Mouse (Mus musculus) 3T3-L1 (cell line): Measurements from ENCODE around the gene 5330417C22Rik.
"Not testable (repeated sequence)": the region's sequence is repeated elsewhere in the genome, so short reads cannot be mapped to it uniquely, and the experiment has no call there.

Experiments
- DNase-seq: peaks from one replicate; pipeline ENCODE4 v3.0.0-alpha.2; 2015; ENCODE audit warnings: low read depth, low spot score

5330417C22Rik gene

GRCm38 (mm10) chr3:108536517-108537260 lies at the start of gene 5330417C22Rik:
Gene 5330417C22Rik, minus strand, starts transcription at chr3:108536536.
- DNase-seq = peak; percentile 13

GRCm38 (mm10) chr3:108584580-108584979 lies 48.2 kb upstream of the 5330417C22Rik start:
- no peak for DNase-seq

DNA sequence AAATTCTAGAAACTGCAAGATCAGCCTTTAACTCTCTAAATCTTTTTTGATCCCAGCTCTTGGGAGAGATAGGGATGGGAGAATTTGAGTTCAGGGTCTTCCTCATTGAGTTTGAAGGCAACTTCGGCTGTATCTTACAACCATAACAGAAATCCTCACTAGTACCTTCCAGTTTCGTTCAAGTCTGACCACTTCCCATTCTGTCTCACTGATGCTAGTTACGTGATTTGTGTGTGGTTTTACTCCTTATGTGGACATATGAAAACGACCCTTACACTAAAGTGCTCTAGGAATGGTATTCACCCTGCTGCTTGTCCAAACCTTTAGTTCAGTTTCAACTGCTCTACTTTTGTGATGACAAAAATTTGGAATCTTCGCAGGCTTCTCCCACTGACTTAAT lies 37.7 kb upstream of the 5330417C22Rik start:
- no peak for DNase-seq

- DNase-seq = no peak
Observed at GRCm38 (mm10) chr3:108572309-108573010, 36.1 kb upstream of the 5330417C22Rik start.

DNA sequence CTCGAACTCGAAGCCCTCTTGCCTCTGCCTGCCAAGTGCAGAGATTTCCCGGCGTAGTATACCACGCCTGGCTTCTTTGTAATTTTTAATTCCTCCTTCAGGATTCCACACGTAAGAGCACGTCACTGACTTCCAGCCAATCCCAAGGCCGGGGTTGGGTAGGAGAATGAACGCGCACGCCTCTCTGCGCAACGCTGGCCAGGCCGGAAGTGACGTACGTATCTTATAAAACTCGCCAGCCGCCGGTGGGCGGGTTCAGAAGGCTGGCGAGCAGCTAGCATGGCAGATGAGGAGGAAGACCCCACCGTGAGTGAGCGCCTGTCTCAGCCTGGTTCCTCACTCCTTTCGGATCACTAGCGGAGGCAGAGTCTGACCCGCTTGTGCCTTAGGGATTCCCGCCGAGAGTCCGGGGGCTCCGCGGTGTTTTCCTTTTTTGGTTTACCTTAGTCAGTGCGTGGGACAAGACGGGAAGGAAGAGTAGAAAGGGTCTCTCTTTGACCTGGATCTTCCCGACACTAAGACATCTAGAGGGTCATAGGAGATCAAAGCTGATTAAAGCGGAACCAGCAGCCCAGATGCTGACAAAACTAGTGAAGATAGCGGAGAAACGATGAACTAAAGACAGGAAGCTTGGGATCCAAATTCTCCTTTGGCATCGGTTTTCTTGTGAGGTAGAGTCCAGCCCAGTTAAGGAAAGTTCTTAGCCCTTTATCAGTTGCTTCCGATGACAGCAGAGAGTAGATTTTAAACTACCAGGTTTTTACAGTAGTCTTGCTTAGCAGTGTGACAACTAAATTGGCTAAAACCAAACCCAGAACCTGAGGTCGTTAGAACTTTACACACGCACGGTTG lies 35.3 kb upstream of the 5330417C22Rik start, which contains the start of gene Taf13:
Gene Taf13 (plus strand): TSS at position 256 of the 852 bp plus-strand sequence.
- peak; percentile 98 for DNase-seq

- DNase-seq = no peak
Observed at GRCm38 (mm10) chr3:108570813-108571212, 34.5 kb upstream of the 5330417C22Rik start.

DNA sequence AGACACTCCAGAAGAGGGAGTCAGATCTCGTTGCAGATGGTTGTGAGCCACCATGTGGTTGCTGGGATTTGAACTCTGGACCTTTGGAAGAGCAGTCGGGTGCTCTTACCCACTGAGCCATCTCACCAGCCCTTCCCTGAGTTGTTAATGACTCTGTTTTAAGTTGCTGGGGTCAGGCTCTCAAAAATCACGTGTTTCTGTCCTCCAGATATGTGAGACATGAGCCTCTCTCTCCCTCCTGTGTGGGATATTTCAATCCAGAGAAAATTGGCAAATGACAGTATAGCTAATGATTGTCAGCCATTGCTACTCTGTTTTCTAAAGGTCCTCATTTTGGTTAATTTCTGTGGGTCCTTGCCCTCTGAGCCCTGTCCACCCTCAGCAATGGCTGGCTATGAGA lies 33.3 kb upstream of the 5330417C22Rik start:
- not testable (repeated sequence) for DNase-seq

- peak; percentile 20 for DNase-seq
Observed at GRCm38 (mm10) chr3:108567990-108568877, 31.9 kb upstream of the 5330417C22Rik start.

- DNase-seq = peak; percentile 96
Observed at GRCm38 (mm10) chr3:108563309-108563708, 27.0 kb upstream of the 5330417C22Rik start.

GRCm38 (mm10) chr3:108562777-108563271 lies 26.5 kb upstream of the 5330417C22Rik start:
- no peak for DNase-seq

DNA sequence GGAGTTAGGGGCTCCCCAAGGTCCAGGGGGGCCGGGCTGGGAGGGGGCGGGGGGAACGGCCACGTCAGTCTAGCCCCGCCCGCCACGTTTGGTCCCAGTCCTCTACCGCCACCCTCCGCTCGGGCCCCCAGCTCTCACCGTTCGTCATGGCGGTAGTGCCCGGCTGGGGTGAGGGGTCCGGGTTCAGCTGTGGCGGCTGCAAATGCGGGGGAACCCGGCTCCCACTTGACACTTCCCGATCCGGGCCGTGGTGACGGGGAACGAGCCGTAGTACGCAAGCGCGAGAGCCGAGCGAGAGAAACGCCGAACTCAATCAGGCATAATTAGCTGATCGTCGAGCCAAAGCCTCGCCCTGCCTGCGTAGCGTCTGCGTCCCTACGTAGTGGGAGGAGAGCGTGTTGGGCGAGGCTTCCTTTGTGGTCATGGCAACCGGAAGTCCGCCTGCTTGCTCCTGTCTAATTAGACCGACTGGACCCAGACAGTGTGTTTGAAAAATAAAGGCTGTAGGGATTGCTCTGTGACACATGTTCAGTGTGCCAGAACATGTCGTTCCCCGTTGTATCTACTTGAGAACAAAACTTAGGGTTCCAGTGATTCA lies 25.9 kb upstream of the 5330417C22Rik start, which contains the start of gene Tmem167b:
Gene Tmem167b (minus strand): TSS at position 334 of the 598 bp plus-strand sequence.
- peak; percentile 100 for DNase-seq

DNA sequence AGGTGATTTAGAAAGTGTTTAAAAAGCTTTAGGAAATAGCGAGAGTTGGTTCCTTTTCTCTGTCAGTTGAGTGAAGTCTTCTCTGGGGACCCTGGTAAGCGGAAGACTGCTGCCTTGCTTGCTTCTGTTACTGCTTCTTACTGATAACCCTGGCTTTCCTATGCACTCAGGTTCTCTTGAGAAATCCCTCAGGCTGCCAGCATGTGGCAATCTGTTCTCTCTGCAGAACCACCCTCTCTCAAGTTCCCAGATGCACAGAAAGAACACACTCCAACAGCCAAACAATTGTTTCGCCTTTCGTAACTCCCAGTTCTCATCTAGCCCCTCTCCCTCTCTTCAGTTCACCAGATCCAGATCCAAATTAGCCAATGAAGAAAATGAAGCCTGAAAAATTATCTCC lies 21.6 kb upstream of the 5330417C22Rik start:
- no peak for DNase-seq

DNA sequence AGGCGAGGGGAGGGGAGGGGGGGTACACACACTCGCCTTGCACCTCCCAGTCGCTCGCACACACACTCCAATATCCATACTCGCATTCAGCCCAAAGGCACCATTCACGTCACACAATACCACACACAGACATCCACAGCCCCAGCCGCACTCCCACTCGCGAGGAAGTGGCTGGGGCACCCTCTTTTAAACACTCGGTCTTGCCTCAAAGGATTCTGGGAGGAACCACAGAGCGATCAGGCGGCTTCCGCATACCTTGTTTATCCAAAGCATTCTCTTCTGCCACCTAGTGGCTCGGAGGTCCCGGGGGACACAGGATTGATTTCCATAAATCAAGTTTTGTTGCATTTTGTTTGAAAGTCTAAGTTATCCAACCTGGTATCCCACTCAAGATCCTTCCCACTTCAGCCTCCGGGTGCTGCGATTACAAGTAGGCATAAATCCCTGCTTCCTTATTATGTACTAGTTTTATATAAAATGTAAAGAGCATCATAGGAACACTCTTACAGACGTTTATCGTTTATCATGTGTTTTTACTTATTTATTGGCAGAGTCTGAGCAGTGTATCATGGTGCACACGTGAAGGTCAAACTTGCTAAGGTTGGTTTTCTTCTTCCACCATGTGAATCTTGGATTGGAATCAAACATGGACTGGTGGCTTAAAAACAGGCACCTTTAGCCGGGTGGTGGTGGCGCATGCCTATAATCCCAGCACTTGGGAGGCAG lies 18.4 kb upstream of the 5330417C22Rik start:
- peak; percentile 98 for DNase-seq

GRCm38 (mm10) chr3:108554111-108554561 lies 17.8 kb upstream of the 5330417C22Rik start:
- DNase-seq = peak; percentile 49

- DNase-seq = no peak
Observed at GRCm38 (mm10) chr3:108542299-108542698, 6.0 kb upstream of the 5330417C22Rik start.

- DNase-seq = peak; percentile 95
Observed at GRCm38 (mm10) chr3:108537303-108537702, 967 bp upstream of the 5330417C22Rik start.

GRCm38 (mm10) chr3:108535896-108536516 lies 330 bp downstream of the 5330417C22Rik start:
- DNase-seq = no peak

DNA sequence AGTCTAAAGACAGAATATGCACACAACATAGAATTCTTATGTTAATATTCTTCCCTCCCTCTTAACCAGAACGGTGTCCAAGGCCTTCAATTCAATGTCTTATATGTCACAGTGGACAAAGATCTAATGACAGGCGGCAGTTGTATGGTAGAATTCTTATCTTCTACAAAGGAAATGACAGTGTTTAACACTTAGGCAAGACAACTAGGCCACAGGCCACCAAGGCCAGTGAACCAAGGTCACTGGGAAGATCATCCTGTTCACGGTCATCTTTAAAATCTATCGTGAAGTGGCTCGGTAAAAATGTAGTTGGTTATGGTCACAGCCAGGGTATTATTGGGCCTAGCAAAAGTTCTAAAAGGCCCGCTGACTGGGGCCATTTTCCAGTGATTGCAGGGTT lies 2.4 kb downstream of the 5330417C22Rik start, which contains the start of gene 1700013F07Rik:
Gene 1700013F07Rik (plus strand): TSS at position 200 of the 400 bp plus-strand sequence.
- DNase-seq = no peak
